Mouse (Mus musculus): ENCODE data around the gene Pitpnm3. TPM values are rescaled to one million over a fixed set of nuclear protein-coding genes. Genes with fewer than 3 reads are reported as not detected.
A peak's percentile ranks its signal among the peaks of the same experiment; 100 is the strongest.

Gene Pitpnm3
- polyA plus RNA-seq, 1 experiment from 2014 or later = 1.4 TPM

GRCm38 (mm10) chr11:72074230-72074629 is 61.3 kb downstream of the Pitpnm3 start:
- H3K4me2 ChIP-seq (ENCODE audit: low read length) = no peak overlapping the region
- H3K9ac ChIP-seq (ENCODE audit: low read length) = no peak overlapping the region
- no peaks in the 10 kb centered on the region for H3K4me1 ChIP-seq (replicated peaks; ENCODE audit: control insufficient read depth, insufficient read depth, low read length)
- 78% methylated on average over 13 of the region's 13 CpGs for WGBS
- no peak overlapping the region for H3K4me3 ChIP-seq (ENCODE audit: low read depth, low read length)
- ATAC-seq (replicated peaks; ENCODE audit: low FRiP score, low TSS enrichment, low read depth) (no peak), DNase-seq (ENCODE audit: low spot score) (no peak)
- no peaks in the 10 kb centered on the region for H3K27me3 ChIP-seq (replicated peaks; ENCODE audit: control insufficient read depth, insufficient read depth, low read length)
- no peak overlapping the region for H3K27ac ChIP-seq (ENCODE audit: low read depth)
- no peaks in the 10 kb centered on the region for H3K36me3 ChIP-seq (ENCODE audit: control insufficient read depth, insufficient read depth, low read length)
- H3K9me3 ChIP-seq (ENCODE audit: control insufficient read depth, low read length) = no peaks in the 10 kb centered on the region

GRCm38 (mm10) chr11:72072331-72072905 is 63.2 kb downstream of the Pitpnm3 start:
- WGBS = 26% methylated on average over 6 of the region's 6 CpGs
- Histone ChIP-seq H3K27ac (ENCODE audit: low read depth) (no peak overlapping the region), H3K4me1 (replicated peaks; ENCODE audit: control insufficient read depth, insufficient read depth, low read length) (no peaks in the 10 kb centered on the region), H3K4me2 (ENCODE audit: low read length) (no peak overlapping the region), H3K9ac (ENCODE audit: low read length) (no peak overlapping the region), H3K36me3 (ENCODE audit: control insufficient read depth, insufficient read depth, low read length) (no peaks in the 10 kb centered on the region), H3K4me3 (ENCODE audit: low read depth, low read length) (no peak overlapping the region), H3K9me3 (ENCODE audit: control insufficient read depth, low read length) (no peaks in the 10 kb centered on the region), H3K27me3 (replicated peaks; ENCODE audit: control insufficient read depth, insufficient read depth, low read length) (no peaks in the 10 kb centered on the region)
- DNase-seq (ENCODE audit: low spot score) (no peak), ATAC-seq (replicated peaks; ENCODE audit: low FRiP score, low TSS enrichment, low read depth) (no peak)

GRCm38 (mm10) chr11:72070733-72071132 is 64.8 kb downstream of the Pitpnm3 start:
- Histone ChIP-seq H3K4me2 (ENCODE audit: low read length) (no peak overlapping the region), H3K4me1 (replicated peaks; ENCODE audit: control insufficient read depth, insufficient read depth, low read length) (no peaks in the 10 kb centered on the region), H3K9ac (ENCODE audit: low read length) (no peak overlapping the region), H3K27me3 (replicated peaks; ENCODE audit: control insufficient read depth, insufficient read depth, low read length) (no peaks in the 10 kb centered on the region), H3K27ac (ENCODE audit: low read depth) (no peak overlapping the region), H3K4me3 (ENCODE audit: low read depth, low read length) (no peak overlapping the region), H3K9me3 (ENCODE audit: control insufficient read depth, low read length) (no peaks in the 10 kb centered on the region), H3K36me3 (ENCODE audit: control insufficient read depth, insufficient read depth, low read length) (no peaks in the 10 kb centered on the region)
- WGBS = 86% methylated on average over 9 of the region's 9 CpGs
- DNase-seq (ENCODE audit: low spot score) (no peak), ATAC-seq (replicated peaks; ENCODE audit: low FRiP score, low TSS enrichment, low read depth) (no peak)

GRCm38 (mm10) chr11:72068026-72068425 is 67.6 kb downstream of the Pitpnm3 start:
- no peaks in the 10 kb centered on the region for H3K36me3 ChIP-seq (ENCODE audit: control insufficient read depth, insufficient read depth, low read length)
- ATAC-seq (replicated peaks; ENCODE audit: low FRiP score, low TSS enrichment, low read depth) = no peak
- no peak for DNase-seq (ENCODE audit: low spot score)
- H3K4me2 ChIP-seq (ENCODE audit: low read length) = no peak overlapping the region
- H3K9ac ChIP-seq (ENCODE audit: low read length) = no peak overlapping the region
- H3K4me3 ChIP-seq (ENCODE audit: low read depth, low read length) = no peak overlapping the region
- H3K27me3 ChIP-seq (replicated peaks; ENCODE audit: control insufficient read depth, insufficient read depth, low read length) = no peaks in the 10 kb centered on the region
- WGBS = 65% methylated on average over 7 of the region's 7 CpGs
- H3K9me3 ChIP-seq (ENCODE audit: control insufficient read depth, low read length) = 0 out of 2 replicates have a peak, but pooled peaks cover 4% of the 10 kb centered on the region
- no peak overlapping the region for H3K27ac ChIP-seq (ENCODE audit: low read depth)
- no peaks in the 10 kb centered on the region for H3K4me1 ChIP-seq (replicated peaks; ENCODE audit: control insufficient read depth, insufficient read depth, low read length)

DNA sequence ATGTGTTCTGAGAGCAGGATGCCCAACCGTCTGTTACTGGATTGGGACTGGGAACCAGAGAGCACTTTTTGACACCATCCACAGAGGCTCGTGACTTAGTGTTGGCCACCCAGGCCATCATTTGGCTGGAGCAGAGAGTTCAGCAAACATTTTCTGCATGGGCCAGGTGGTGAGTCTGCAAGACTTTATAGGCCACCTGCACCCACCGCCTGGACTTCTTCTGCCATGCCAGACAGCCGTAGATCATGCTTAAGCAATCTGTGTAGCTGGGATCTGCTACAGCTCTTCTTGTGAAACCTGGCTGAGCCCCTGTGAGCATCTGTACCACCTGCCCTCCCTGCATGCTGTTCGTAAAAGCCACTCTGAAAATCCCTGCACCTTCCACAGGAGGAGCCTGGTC is 68.3 kb downstream of the Pitpnm3 start:
- Histone ChIP-seq H3K4me3 (ENCODE audit: low read depth, low read length) (no peak overlapping the region), H3K9me3 (ENCODE audit: control insufficient read depth, low read length) (0 out of 2 replicates have a peak, but pooled peaks cover 4% of the 10 kb centered on the region), H3K36me3 (ENCODE audit: control insufficient read depth, insufficient read depth, low read length) (no peaks in the 10 kb centered on the region), H3K27me3 (replicated peaks; ENCODE audit: control insufficient read depth, insufficient read depth, low read length) (no peaks in the 10 kb centered on the region), H3K27ac (ENCODE audit: low read depth) (no peak overlapping the region), H3K4me1 (replicated peaks; ENCODE audit: control insufficient read depth, insufficient read depth, low read length) (no peaks in the 10 kb centered on the region), H3K9ac (ENCODE audit: low read length) (no peak overlapping the region), H3K4me2 (ENCODE audit: low read length) (no peak overlapping the region)
- 62% methylated on average over 5 of the region's 5 CpGs for WGBS
- DNase-seq (ENCODE audit: low spot score) = no peak
- ATAC-seq (replicated peaks; ENCODE audit: low FRiP score, low TSS enrichment, low read depth) = no peak

GRCm38 (mm10) chr11:72066330-72066729 is 69.2 kb downstream of the Pitpnm3 start:
- WGBS = 40% methylated on average over 6 of the region's 6 CpGs

DNA sequence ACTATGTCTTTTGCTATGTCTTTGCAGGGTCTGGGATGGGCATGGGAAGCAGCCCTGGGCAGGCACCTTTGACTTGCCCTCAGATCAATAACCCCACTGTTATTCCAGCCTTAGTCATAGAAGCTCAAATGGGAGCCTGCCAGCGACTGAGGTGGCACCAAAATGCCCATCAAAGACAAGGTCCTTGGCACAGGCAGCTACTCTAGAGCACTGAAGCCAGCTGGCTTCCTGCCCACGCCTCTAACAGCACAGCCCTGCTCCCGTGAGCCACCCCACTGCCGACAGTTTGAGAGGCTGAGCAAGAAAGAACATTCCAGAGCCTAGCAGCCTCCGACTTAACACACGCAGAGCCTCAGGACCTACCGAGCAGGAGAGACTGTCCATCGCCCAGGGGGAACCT is 70.5 kb downstream of the Pitpnm3 start:
- no peak for ATAC-seq (replicated peaks; ENCODE audit: low FRiP score, low TSS enrichment, low read depth)
- Histone ChIP-seq H3K36me3 (ENCODE audit: control insufficient read depth, insufficient read depth, low read length) (no peaks in the 10 kb centered on the region), H3K4me1 (replicated peaks; ENCODE audit: control insufficient read depth, insufficient read depth, low read length) (no peaks in the 10 kb centered on the region)

More at GRCm38 (mm10) chr11:72066330-72066729, 69.2 kb downstream of the Pitpnm3 start:
- H3K9ac ChIP-seq (ENCODE audit: low read length) = no peak overlapping the region
- ATAC-seq (replicated peaks; ENCODE audit: low FRiP score, low TSS enrichment, low read depth) (no peak), DNase-seq (ENCODE audit: low spot score) (peak; percentile 61)
- no peak overlapping the region for H3K4me2 ChIP-seq (ENCODE audit: low read length)
- no peaks in the 10 kb centered on the region for H3K36me3 ChIP-seq (ENCODE audit: control insufficient read depth, insufficient read depth, low read length)
- no peak overlapping the region for H3K27ac ChIP-seq (ENCODE audit: low read depth)
- 0 out of 2 replicates have a peak, but pooled peaks cover 4% of the 10 kb centered on the region for H3K9me3 ChIP-seq (ENCODE audit: control insufficient read depth, low read length)
- no peaks in the 10 kb centered on the region for H3K27me3 ChIP-seq (replicated peaks; ENCODE audit: control insufficient read depth, insufficient read depth, low read length)
- no peak overlapping the region for H3K4me3 ChIP-seq (ENCODE audit: low read depth, low read length)
- no peaks in the 10 kb centered on the region for H3K4me1 ChIP-seq (replicated peaks; ENCODE audit: control insufficient read depth, insufficient read depth, low read length)

GRCm38 (mm10) chr11:72064414-72064813 is 71.2 kb downstream of the Pitpnm3 start:
- 73% methylated on average over 6 of the region's 6 CpGs for whole genome bisulfite sequencing
- H3K27me3 ChIP-seq (replicated peaks; ENCODE audit: control insufficient read depth, insufficient read depth, low read length) = no peaks in the 10 kb centered on the region
- H3K9me3 ChIP-seq (ENCODE audit: control insufficient read depth, low read length) = 0 out of 2 replicates have a peak, but pooled peaks cover 4% of the 10 kb centered on the region
- no peak for ATAC-seq (replicated peaks; ENCODE audit: low FRiP score, low TSS enrichment, low read depth)
- no peak overlapping the region for H3K4me2 ChIP-seq (ENCODE audit: low read length)
- no peaks in the 10 kb centered on the region for H3K36me3 ChIP-seq (ENCODE audit: control insufficient read depth, insufficient read depth, low read length)
- H3K4me1 ChIP-seq (replicated peaks; ENCODE audit: control insufficient read depth, insufficient read depth, low read length) = no peaks in the 10 kb centered on the region
- DNase-seq (ENCODE audit: low spot score) = no peak
- no peak overlapping the region for H3K4me3 ChIP-seq (ENCODE audit: low read depth, low read length)
- no peak overlapping the region for H3K27ac ChIP-seq (ENCODE audit: low read depth)
- no peak overlapping the region for H3K9ac ChIP-seq (ENCODE audit: low read length)

More for the DNA sequence above, 70.5 kb downstream of the Pitpnm3 start:
- 87% methylated on average over 8 of the region's 8 CpGs for WGBS
- H3K27ac ChIP-seq (ENCODE audit: low read depth) = no peak overlapping the region
- 0 out of 2 replicates have a peak, but pooled peaks cover 4% of the 10 kb centered on the region for H3K9me3 ChIP-seq (ENCODE audit: control insufficient read depth, low read length)
- no peak overlapping the region for H3K4me2 ChIP-seq (ENCODE audit: low read length)
- no peak for DNase-seq (ENCODE audit: low spot score)
- H3K4me3 ChIP-seq (ENCODE audit: low read depth, low read length) = no peak overlapping the region
- H3K9ac ChIP-seq (ENCODE audit: low read length) = no peak overlapping the region
- H3K27me3 ChIP-seq (replicated peaks; ENCODE audit: control insufficient read depth, insufficient read depth, low read length) = no peaks in the 10 kb centered on the region

DNA sequence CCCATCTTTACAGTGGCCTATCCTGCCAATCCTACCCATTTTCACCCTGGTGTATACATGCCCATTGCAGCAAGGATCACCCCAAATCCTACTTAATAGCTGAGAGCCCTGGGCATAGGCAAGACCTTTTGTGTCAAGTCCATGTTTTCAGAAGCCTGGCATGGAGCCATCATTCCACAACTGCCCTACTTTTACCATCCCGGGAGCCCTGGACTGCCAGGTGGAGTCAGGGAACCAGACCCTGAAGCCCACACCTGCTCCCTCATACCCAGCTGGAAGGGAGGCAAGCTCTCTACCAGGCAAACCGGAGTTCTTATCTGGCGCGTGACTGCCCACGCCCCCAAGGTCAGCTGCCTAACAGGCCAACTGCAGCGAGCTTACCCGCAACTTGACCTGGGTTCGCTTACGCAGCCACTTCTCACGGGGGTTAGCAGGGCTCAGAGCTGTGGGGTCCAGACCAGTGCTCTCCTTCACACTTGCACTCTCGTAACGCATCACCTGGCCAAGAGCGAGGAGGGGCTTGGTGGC is 74.4 kb downstream of the Pitpnm3 start:
- Histone ChIP-seq H3K4me1 (replicated peaks; ENCODE audit: control insufficient read depth, insufficient read depth, low read length) (no peaks in the 10 kb centered on the region), H3K36me3 (ENCODE audit: control insufficient read depth, insufficient read depth, low read length) (no peaks in the 10 kb centered on the region), H3K27me3 (replicated peaks; ENCODE audit: control insufficient read depth, insufficient read depth, low read length) (no peaks in the 10 kb centered on the region), H3K27ac (ENCODE audit: low read depth) (no peak overlapping the region), H3K4me3 (ENCODE audit: low read depth, low read length) (no peak overlapping the region), H3K9me3 (ENCODE audit: control insufficient read depth, low read length) (0 out of 2 replicates have a peak, but pooled peaks cover 4% of the 10 kb centered on the region), H3K4me2 (ENCODE audit: low read length) (no peak overlapping the region), H3K9ac (ENCODE audit: low read length) (no peak overlapping the region)
- ATAC-seq (replicated peaks; ENCODE audit: low FRiP score, low TSS enrichment, low read depth) (no peak), DNase-seq (ENCODE audit: low spot score) (no peak)
- 77% methylated on average over 13 of the region's 13 CpGs for WGBS

All from intestine, embryonic 14.5 days (tissue).